Mouse (Mus musculus) heart, postnatal 0 days (tissue): ENCODE measurements at regions not wholly inside any gene's neighbourhood (a gene's known extent, or its start where the extent isn't known, plus 50 kb on each side); places are given as distances from the start of the nearest gene placed in this dataset.
"Not testable (repeated sequence)": the region's sequence is repeated elsewhere in the genome, so short reads cannot be mapped to it uniquely, and the experiment has no call there.

ENCODE experiments used
- ATAC-seq: fragments of 200-750 bp; cut with Nextera tagmentation; 2 replicates; pipeline ENCODE4 v1.8.0; 2017; ENCODE audit warnings: low read depth, moderate number of reproducible peaks, moderate library complexity; ENCODE audit not compliant: insufficient read depth
- DNase-seq: peaks from one replicate; pipeline ENCODE4 v3.0.0-alpha.2; 2016; ENCODE audit warnings: low spot score
- H3K27ac ChIP-seq: fragments of 300-500 bp; sonication (generic); 2 replicates; pipeline ENCODE4 v1.5.1; 2014; ENCODE audit warnings: low read depth, mild to moderate bottlenecking
- H3K27me3 ChIP-seq: fragments of 300-500 bp; sonication (generic); 2 replicates; pipeline ENCODE4 v1.6.1; 2014; ENCODE audit warnings: low read length, mixed read lengths; ENCODE audit not compliant: control insufficient read depth, insufficient read depth
- H3K36me3 ChIP-seq: fragments of 300-500 bp; sonication (generic); replicated peaks from 2 replicates; pipeline ENCODE4 v1.6.1; 2014; ENCODE audit warnings: low read length, mixed read lengths; ENCODE audit not compliant: control insufficient read depth, insufficient read depth
- H3K4me1 ChIP-seq: fragments of 300-500 bp; sonication (generic); 2 replicates; pipeline ENCODE4 v1.6.1; 2014; ENCODE audit warnings: antibody characterized with exemption; ENCODE audit not compliant: control insufficient read depth, insufficient read depth
- H3K4me2 ChIP-seq: fragments of 300-500 bp; sonication (generic); 2 replicates; pipeline ENCODE4 v1.6.1; 2014; ENCODE audit warnings: low read depth, mild to moderate bottlenecking, low read length, moderate library complexity
- H3K4me3 ChIP-seq: fragments of 300-500 bp; sonication (generic); 2 replicates; pipeline ENCODE4 v1.5.1; 2014; ENCODE audit warnings: low read depth, low read length
- H3K9ac ChIP-seq: fragments of 300-500 bp; sonication (generic); replicated peaks from 2 replicates; pipeline ENCODE4 v1.6.1; 2014; ENCODE audit warnings: low read depth, low read length, mixed read lengths
- H3K9me3 ChIP-seq: fragments of 300-500 bp; sonication (generic); replicated peaks from 2 replicates; pipeline ENCODE4 v1.6.1; 2016; ENCODE audit warnings: low read length; ENCODE audit not compliant: control insufficient read depth
- CTCF ChIP-seq: IDR thresholded peaks from 2 replicates; pipeline ENCODE4 v1.5.1; 2016; ENCODE audit warnings: antibody characterized with exemption, control low read depth, low read depth
- EP300 ChIP-seq: IDR thresholded peaks from 2 replicates; pipeline ENCODE4 v1.6.1; 2016; ENCODE audit warnings: antibody characterized with exemption, low read depth
- WGBS: fragments of 180-500 bp; shearing (Covaris S2); extraction: QIAGEN DNeasy Blood & Tissue Kit; methylation state at CpG from one replicate; pipeline ENCODE4 v1.1.7; 2014; 5-methylcytosine and 5-hydroxymethylcytosine counted together

GRCm38 (mm10) chr14:104732036-104732435 is 209.6 kb upstream of the Rnf219 start:
- no peak for ATAC-seq
- TF ChIP-seq CTCF (no peak), EP300 (no peak)
- no peak overlapping the region for H3K4me3 ChIP-seq
- H3K9ac ChIP-seq, result no peak overlapping the region
- H3K4me1 ChIP-seq, result peaks cover 5% of the 10 kb centered on the region; the same call in 1 of the 2 replicates
- no peak overlapping the region for H3K27ac ChIP-seq
- no peaks in the 10 kb centered on the region for H3K9me3 ChIP-seq
- DNase-seq, result no peak
- H3K27me3 ChIP-seq, result no peaks in the 10 kb centered on the region
- no peak overlapping the region for H3K4me2 ChIP-seq
- 79% methylated on average over 1 of the region's 1 CpGs for WGBS
- no peaks in the 10 kb centered on the region for H3K36me3 ChIP-seq

GRCm38 (mm10) chr14:104731319-104731995 is 209.0 kb upstream of the Rnf219 start:
- Histone ChIP-seq H3K36me3 (no peaks in the 10 kb centered on the region), H3K9me3 (no peaks in the 10 kb centered on the region), H3K27me3 (no peaks in the 10 kb centered on the region), H3K4me1 (peaks cover 5% of the 10 kb centered on the region; the same call in 1 of the 2 replicates), H3K9ac (no peak overlapping the region), H3K27ac (no peak overlapping the region), H3K4me3 (no peak overlapping the region), H3K4me2 (no peak overlapping the region)
- ATAC-seq (no peak), DNase-seq (no peak)
- TF ChIP-seq EP300, result no peak
- TF ChIP-seq CTCF, result no peak
- WGBS, result 68% methylated on average over 3 of the region's 3 CpGs

- H3K27ac ChIP-seq, H3K36me3 ChIP-seq, DNase-seq, H3K4me1 ChIP-seq, H3K9ac ChIP-seq, H3K27me3 ChIP-seq, H3K4me3 ChIP-seq, ATAC-seq, H3K9me3 ChIP-seq, H3K4me2 ChIP-seq: not testable (repeated sequence)
- 79% methylated on average over 19 of the region's 24 CpGs for WGBS
These were observed 193.2 kb upstream of the Rnf219 start for GRCm38 (mm10) chr14:104715651-104716050.

GRCm38 (mm10) chr14:104702283-104702893 is 179.9 kb upstream of the Rnf219 start:
- 82% methylated on average over 8 of the region's 8 CpGs for WGBS
- no peaks in the 10 kb centered on the region for H3K4me1 ChIP-seq
- H3K4me3 ChIP-seq, result no peak overlapping the region
- H3K27ac ChIP-seq, result no peak overlapping the region
- H3K36me3 ChIP-seq, result no peaks in the 10 kb centered on the region
- ATAC-seq, result no peak
- no peak overlapping the region for H3K9ac ChIP-seq
- no peak for DNase-seq
- TF ChIP-seq EP300 (no peak), CTCF (no peak)
- no peak overlapping the region for H3K4me2 ChIP-seq
- no peaks in the 10 kb centered on the region for H3K27me3 ChIP-seq
- H3K9me3 ChIP-seq, result no peaks in the 10 kb centered on the region

GRCm38 (mm10) chr14:104698962-104699361 is 176.5 kb upstream of the Rnf219 start:
- H3K27ac ChIP-seq, result no peak overlapping the region
- DNase-seq, result no peak

GRCm38 (mm10) chr14:104695101-104695500 is 172.7 kb upstream of the Rnf219 start:
- WGBS, result 71% methylated on average over 4 of the region's 4 CpGs
- ATAC-seq (no peak), DNase-seq (no peak)
- Histone ChIP-seq H3K4me1 (no peaks in the 10 kb centered on the region), H3K27ac (no peak overlapping the region), H3K27me3 (no peaks in the 10 kb centered on the region), H3K36me3 (no peaks in the 10 kb centered on the region), H3K4me2 (no peak overlapping the region), H3K4me3 (no peak overlapping the region), H3K9ac (no peak overlapping the region), H3K9me3 (no peaks in the 10 kb centered on the region)
- TF ChIP-seq EP300 (no peak), CTCF (no peak)

More at GRCm38 (mm10) chr14:104698962-104699361, 176.5 kb upstream of the Rnf219 start:
- Histone ChIP-seq H3K9ac (no peak overlapping the region), H3K4me1 (no peaks in the 10 kb centered on the region), H3K4me3 (no peak overlapping the region), H3K9me3 (no peaks in the 10 kb centered on the region), H3K36me3 (no peaks in the 10 kb centered on the region), H3K4me2 (no peak overlapping the region), H3K27me3 (no peaks in the 10 kb centered on the region)
- no peak for ATAC-seq
- WGBS, result 76% methylated on average over 4 of the region's 4 CpGs
- TF ChIP-seq CTCF (no peak), EP300 (no peak)
